Mouse (Mus musculus) kidney, adult 8-10 months (tissue): ENCODE data around the gene Dbp.
"Not testable (repeated sequence)": the region's sequence is repeated elsewhere in the genome, so short reads cannot be mapped to it uniquely, and the experiment has no call there.

Experiments
- DNase-seq, 2 experiments: peaks; one replicate each; pipeline ENCODE4 v3.0.0; 2022

The Dbp gene

GRCm38 (mm10) chr7:45704730-45705442, at the start of gene Dbp:
TSS of gene Dbp (plus strand) at chr7:45705088.
- DNase-seq: peak; percentile 100

DNA sequence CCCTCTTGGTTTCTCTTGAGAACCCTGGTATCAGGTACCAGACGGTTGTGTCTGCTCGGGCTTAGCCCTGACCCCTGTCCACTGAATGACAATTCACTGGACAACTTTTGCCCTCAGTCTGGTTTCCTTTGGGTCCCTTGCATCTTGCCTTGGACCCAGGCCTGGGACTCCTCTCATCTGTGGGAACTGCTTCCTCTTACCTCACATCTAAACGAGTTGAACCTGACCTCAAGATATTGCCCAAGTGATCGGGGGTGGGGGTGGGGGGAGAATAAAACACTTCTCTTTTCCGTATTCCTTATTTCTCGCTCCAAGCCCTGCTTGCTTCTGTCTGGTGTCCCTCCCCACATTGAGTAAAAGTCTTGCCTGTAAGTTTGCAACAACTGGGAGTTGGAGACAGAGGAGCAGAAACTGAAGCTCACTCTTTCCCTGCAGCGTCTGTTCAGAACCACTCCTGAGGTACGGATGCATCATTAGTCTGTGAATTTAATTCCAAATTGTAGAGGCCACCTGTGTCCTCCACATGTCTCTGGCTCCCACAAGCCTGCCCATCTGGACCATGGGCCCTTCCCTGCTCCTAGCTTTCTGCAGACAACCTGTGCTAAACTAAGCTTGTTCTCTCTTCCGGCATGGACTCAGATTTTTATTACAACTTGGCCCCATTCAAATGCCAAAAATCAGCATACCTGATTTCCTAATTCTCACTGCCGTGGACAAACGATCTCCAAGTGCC, 44.0 kb upstream of the Dbp start:
- no peak for DNase-seq

DNA sequence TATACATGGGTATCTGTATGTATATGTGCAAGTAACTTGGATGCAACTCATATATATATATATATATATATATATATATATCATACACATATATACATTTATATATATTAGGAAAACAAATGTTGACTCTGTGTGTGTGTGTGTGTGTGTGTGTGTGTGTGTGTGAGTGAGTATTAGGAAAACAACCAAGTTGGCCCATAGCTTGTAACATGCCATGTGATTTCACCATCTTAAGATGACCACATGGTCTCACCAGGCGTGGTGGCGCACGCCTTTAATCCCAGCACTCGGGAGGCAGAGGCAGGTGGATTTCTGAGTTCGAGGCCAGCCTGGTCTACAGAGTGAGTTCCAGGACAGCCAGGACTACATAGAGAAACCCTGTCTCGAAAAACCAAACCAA, 43.2 kb upstream of the Dbp start:
- not testable (repeated sequence) for DNase-seq

DNA sequence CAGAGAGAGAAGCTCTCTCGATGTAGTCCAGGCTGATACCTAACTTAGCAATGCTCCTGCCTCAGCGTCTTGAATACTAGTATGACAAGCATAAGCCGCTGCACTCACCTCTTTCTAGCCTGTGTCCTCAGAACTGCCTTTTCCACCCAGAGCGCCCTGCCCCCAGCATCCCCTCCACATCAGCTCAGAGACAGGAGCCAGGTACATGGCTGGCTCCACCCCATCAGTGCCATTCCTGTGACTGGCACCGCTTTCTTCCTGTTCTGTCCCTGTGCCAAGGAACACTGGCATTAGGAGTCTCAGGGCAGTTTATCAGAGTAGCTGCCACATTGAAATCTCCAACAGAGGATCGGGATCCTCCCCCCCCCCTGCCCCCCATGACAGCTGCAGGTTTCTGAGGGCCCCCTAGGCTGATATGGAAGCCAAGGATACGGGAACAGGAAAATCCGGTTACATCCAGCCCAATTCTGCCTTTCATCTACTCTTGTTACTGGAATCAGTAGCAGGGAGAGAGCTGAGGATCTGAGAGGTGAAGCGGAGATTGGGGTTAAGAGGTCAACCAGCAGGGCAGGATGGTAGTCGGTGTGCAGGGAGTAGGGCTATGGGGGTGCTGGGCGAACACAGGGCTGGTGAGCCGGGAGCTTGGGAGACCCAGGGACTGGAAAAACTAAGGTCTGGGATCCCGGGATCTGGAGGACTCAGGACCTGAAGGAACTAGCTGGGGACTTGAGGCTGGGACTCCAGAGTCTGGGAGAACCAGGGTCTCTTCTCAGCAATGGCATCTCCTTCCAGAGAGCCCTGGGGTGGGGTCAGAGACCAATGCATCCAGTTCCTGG, 39.4 kb upstream of the Dbp start:
- DNase-seq: no peak

- no peak for DNase-seq
Measured at GRCm38 (mm10) chr7:45666161-45666560, 38.7 kb upstream of the Dbp start, which contains the start of gene Fut2. TSS of gene Fut2 (minus strand) at chr7:45666394.

- no peak for DNase-seq
Measured at GRCm38 (mm10) chr7:45667761-45668160, 37.1 kb upstream of the Dbp start.

- no peak for DNase-seq
Measured at GRCm38 (mm10) chr7:45668921-45669320, 36.0 kb upstream of the Dbp start.

GRCm38 (mm10) chr7:45677627-45678295, 27.1 kb upstream of the Dbp start:
- no peak for DNase-seq

- no peak for DNase-seq
Measured at GRCm38 (mm10) chr7:45678513-45678912, 26.4 kb upstream of the Dbp start.

- peak; percentile 21 to 34 for DNase-seq
Measured at GRCm38 (mm10) chr7:45679966-45680621, 24.8 kb upstream of the Dbp start.

DNA sequence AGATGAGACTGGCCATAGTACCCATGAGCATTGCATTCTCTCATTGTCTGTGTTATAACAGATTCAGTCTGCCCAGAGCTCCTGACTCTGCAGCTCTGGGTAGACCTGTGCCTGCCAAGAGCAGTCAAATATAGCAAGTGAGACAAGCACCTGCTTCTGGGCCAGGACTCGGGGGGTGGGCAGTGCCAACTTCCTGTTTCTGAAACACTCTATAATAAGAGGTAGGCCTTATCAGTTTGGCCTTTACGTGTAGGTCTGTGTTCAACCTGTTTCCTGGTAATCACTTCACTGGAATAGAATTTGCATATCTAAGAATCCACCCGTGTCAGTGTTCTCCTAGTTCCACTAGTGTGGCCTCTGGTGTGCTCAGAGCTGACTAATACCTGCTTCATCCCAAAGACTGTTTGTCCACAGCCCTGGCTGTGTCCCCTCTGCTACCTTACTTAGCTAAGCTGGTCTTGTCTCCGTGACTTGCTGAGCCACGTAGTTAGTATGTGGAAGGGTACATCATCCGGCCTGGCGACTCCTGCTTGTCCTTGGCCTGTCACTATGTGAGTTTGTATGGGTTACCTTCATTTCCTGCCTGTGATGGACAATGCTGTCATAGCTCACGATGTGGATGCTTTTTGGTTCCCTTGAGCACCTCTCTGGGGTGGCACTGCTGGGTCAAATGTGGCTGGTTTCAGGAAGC, 23.7 kb upstream of the Dbp start:
- no peak for DNase-seq

- DNase-seq: peak; percentile 76 to 87
Measured at GRCm38 (mm10) chr7:45682144-45683126, 22.5 kb upstream of the Dbp start.

- DNase-seq: no peak
Measured at GRCm38 (mm10) chr7:45683396-45684050, 21.4 kb upstream of the Dbp start, which contains the start of gene Ntn5. TSS of gene Ntn5 (plus strand) at chr7:45684022.

DNA sequence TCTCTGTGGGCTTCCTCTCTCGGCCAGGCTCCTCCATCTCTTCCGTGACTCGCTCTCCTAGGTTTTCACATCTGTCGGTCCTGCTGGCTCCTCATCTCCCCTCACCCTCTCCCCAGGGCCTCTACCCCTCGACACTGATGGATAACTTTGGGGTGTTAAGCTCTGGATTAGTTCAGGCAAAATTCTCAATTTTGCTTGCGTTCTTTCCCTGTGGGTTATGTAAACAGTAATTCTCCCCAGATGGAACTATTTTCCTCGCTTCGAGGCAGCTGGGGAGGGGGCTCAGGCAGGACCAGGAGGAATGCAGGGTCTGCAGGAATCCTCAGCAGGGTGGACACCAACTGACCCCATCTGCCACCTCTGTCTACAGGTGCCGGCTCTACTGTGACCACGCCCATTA, 19.1 kb upstream of the Dbp start:
- no peak for DNase-seq

- DNase-seq: no peak
Measured at GRCm38 (mm10) chr7:45686841-45687240, 18.0 kb upstream of the Dbp start.

DNA sequence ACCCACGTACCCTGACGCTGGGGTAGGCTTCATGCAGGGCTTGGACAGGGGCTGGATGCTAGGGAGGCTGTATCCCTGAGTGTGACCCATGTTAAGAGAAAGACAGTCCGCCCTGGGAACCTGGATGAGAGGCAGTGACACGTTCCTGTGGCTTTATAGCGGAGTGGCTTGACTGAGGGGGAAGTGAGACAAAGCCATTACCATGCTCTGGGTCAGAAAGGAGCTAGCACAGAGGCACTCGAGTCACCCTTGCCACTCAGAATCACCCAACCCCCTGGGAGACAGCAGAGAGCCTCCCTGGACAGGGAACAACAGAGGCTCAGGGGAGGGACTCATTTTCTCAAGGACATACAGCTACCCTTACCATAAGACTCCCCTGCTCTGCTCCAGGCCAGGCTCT, 15.8 kb upstream of the Dbp start:
- no peak for DNase-seq

GRCm38 (mm10) chr7:45689800-45690199, 15.1 kb upstream of the Dbp start:
- DNase-seq: peak in 1 of 2 experiments; percentile 26

- DNase-seq: no peak
Measured at GRCm38 (mm10) chr7:45692364-45692763, 12.5 kb upstream of the Dbp start.

DNA sequence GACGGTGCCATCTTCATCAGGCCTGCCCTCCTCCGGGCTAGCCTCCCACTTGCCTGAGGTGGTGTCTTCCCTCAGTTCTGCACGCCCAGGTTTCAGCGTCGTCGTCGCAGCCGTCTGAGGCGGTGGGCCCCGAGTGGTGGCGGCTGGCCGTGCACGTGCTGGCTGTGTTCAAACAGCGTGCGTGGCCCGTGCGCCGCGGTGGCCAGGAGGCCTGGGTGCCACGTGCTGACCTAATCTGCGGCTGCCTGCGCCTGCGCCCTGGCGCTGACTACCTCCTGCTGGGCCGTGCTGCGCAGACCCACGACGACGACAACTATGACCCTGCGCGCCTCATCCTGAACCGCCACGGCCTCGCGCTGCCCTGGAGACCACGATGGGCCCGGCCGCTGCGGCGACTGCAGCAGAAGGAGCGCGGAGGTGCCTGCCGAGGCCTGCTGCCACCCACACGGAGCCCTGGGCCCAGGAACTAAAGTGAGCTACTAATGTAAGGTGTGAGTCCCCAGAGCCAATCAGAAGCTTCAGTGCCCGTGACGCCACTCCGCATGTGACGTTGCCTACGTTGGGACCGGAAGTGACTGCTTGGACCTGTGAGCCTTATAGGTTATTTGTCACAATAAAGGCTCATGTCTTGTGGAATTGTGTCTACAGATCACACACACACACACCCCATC, 10.8 kb upstream of the Dbp start, which contains the start of gene Sec1:
Gene Sec1, minus strand, starts transcription at position 482 of the 671 bp plus-strand sequence.
- DNase-seq: no peak
